Mouse (Mus musculus) hematopoietic stem cell, adult 5-6 weeks (primary cell): ENCODE measurements around the gene Dpf3. TPM values are rescaled to one million over a fixed set of nuclear protein-coding genes. Genes with fewer than 3 reads are reported as not detected.

Source experiments
- ATAC-seq, 2 experiments: fragments of 125-278 bp in 1 of 2; replicated peaks in 1 of 2; 2 replicates each; pipeline ENCODE4 v1.8.0; 2016 to 2017; ENCODE audit warnings: inconsistent platforms in 2 of 2, mild to moderate bottlenecking in 2 of 2, moderate number of reproducible peaks in 2 of 2, low read depth in 1 of 2, moderate TSS enrichment in 1 of 2; ENCODE audit not compliant: low FRiP score in 2 of 2, poor library complexity in 2 of 2, severe bottlenecking in 2 of 2, insufficient read depth in 1 of 2, low TSS enrichment in 1 of 2
- total RNA-seq: library from RNA; stranded (forward); fragments of 172-1452, 232-1000 nt; gene quantifications from 2 replicates; pipeline ENCODE4 v1.2.3, GENCODE M21; 2017

Dpf3 gene
- total RNA-seq, 1 experiment from 2014 or later = 3.9 TPM

- no peak for ATAC-seq
These were observed 195.6 kb downstream of the Dpf3 start for GRCm38 (mm10) chr12:83291915-83292314.

- ATAC-seq = no peak
These were observed 200.7 kb downstream of the Dpf3 start for GRCm38 (mm10) chr12:83286496-83287492.

GRCm38 (mm10) chr12:83283591-83284320 lies 203.8 kb downstream of the Dpf3 start:
- no peak for ATAC-seq

GRCm38 (mm10) chr12:83277537-83278441 lies 209.7 kb downstream of the Dpf3 start:
- no peak for ATAC-seq

- ATAC-seq = no peak
These were observed 216.3 kb downstream of the Dpf3 start for GRCm38 (mm10) chr12:83271215-83271614.

GRCm38 (mm10) chr12:83268504-83268922 lies 219.0 kb downstream of the Dpf3 start:
- ATAC-seq = no peak

GRCm38 (mm10) chr12:83260540-83260939 lies 227.0 kb downstream of the Dpf3 start:
- no peak for ATAC-seq

GRCm38 (mm10) chr12:83254399-83254798 lies 233.1 kb downstream of the Dpf3 start:
- ATAC-seq = no peak

- ATAC-seq = no peak
These were observed 238.4 kb downstream of the Dpf3 start for GRCm38 (mm10) chr12:83249066-83249465.

- no peak for ATAC-seq
These were observed 238.9 kb downstream of the Dpf3 start for GRCm38 (mm10) chr12:83248636-83249035.

GRCm38 (mm10) chr12:83247669-83248068 lies 239.8 kb downstream of the Dpf3 start:
- ATAC-seq = no peak

GRCm38 (mm10) chr12:83241022-83241421 lies 246.5 kb downstream of the Dpf3 start:
- peak in 1 of 2 experiments; percentile 17; a peak in 1 of 4 replicates for ATAC-seq

- ATAC-seq = no peak
These were observed 246.9 kb downstream of the Dpf3 start for GRCm38 (mm10) chr12:83240571-83240970.

- ATAC-seq = no peak
These were observed 251.7 kb downstream of the Dpf3 start for GRCm38 (mm10) chr12:83235781-83236180.

- ATAC-seq = no peak
These were observed 252.5 kb downstream of the Dpf3 start for GRCm38 (mm10) chr12:83234981-83235380.

- no peak for ATAC-seq
These were observed 253.9 kb downstream of the Dpf3 start for GRCm38 (mm10) chr12:83233651-83234050.

GRCm38 (mm10) chr12:83232916-83233315 lies 254.6 kb downstream of the Dpf3 start:
- no peak for ATAC-seq
